Mouse (Mus musculus) CH12.LX (cell line): ENCODE data around the gene Hist1h2ag.

Source experiments
- BHLHE40 ChIP-seq: IDR thresholded peaks from 2 replicates; pipeline ENCODE4 v1.6.1; 2011; ENCODE audit warnings: mild to moderate bottlenecking, low read depth, low read length, improper control_type of control experiment
- CTCF ChIP-seq, 2 experiments: IDR thresholded peaks in 1 of 2; conservative IDR thresholded peaks in 1 of 2; 2 replicates each; pipeline ENCODE4 v1.5.1; 2011 to 2012; ENCODE audit warnings: low read depth in 2 of 2, low read length in 2 of 2, improper control_type of control experiment in 1 of 2, inconsistent platforms in 1 of 2, mild to moderate bottlenecking in 1 of 2, moderate library complexity in 1 of 2
- ELF1 ChIP-seq: IDR thresholded peaks from 2 replicates; pipeline ENCODE4 v1.6.1; 2014; ENCODE audit warnings: low read depth, mild to moderate bottlenecking, inconsistent platforms, low read length, improper control_type of control experiment
- IRF4 ChIP-seq: IDR thresholded peaks from 2 replicates; pipeline ENCODE4 v1.6.1; 2014; ENCODE audit warnings: low read depth, mild to moderate bottlenecking, inconsistent platforms, low read length, improper control_type of control experiment
- MAFK ChIP-seq: IDR thresholded peaks from 2 replicates; pipeline ENCODE4 v1.6.1; 2011; ENCODE audit warnings: low read length, improper control_type of control experiment; ENCODE audit not compliant: insufficient replicate concordance
- NELFE ChIP-seq: IDR thresholded peaks from 2 replicates; pipeline ENCODE4 v1.6.1; 2011; ENCODE audit warnings: low read depth, low read length, improper control_type of control experiment
- POLR2A ChIP-seq: IDR thresholded peaks from 2 replicates; pipeline ENCODE4 v1.6.1; 2011; ENCODE audit warnings: low read depth, mild to moderate bottlenecking, improper control_type of control experiment, low read length
- UBTF ChIP-seq: IDR thresholded peaks from 2 replicates; pipeline ENCODE4 v1.6.1; 2012; ENCODE audit warnings: low read depth, mild to moderate bottlenecking, inconsistent platforms, low read length, improper control_type of control experiment, moderate library complexity
- USF2 ChIP-seq: conservative IDR thresholded peaks from 2 replicates; pipeline ENCODE4 v1.6.1; 2011; ENCODE audit warnings: low read depth, low read length, improper control_type of control experiment
- ZNF384 ChIP-seq: IDR thresholded peaks from 2 replicates; pipeline ENCODE4 v1.6.1; 2012; ENCODE audit warnings: low read depth, low read length, improper control_type of control experiment, inconsistent platforms

DNA sequence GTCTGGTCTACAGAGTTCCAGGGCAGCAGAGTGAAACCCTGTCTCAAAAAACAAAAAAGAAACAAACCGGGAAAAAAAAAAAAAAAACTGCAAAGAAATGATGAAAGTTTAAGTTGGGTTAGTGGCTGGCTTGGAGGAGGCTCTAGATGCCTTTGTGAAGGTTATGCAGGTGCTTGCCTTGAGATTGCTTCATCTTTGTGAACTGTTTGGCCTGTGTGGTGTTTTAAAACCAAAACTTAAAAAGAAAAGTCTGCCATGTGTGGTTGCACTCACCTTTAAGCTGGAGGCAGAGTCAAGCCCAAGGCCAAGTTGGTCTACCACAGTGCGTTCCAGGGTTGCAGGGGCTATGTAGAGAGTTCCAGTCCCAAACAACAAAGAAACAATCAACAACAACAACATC lies 6.3 kb upstream of the Hist1h2ag start:
- no peak for TF ChIP-seq ELF1
- TF ChIP-seq CTCF (conservative IDR thresholded peaks at IDR 0.05 in 1 of 2, IDR thresholded peaks at IDR 0.05 in 1 of 2; ENCODE audit: low read depth in 2 of 2, low read length in 2 of 2) = no peak
- TF ChIP-seq BHLHE40 = no peak
- TF ChIP-seq ZNF384 = no peak
- no peak for TF ChIP-seq UBTF
- TF ChIP-seq NELFE = no peak
- TF ChIP-seq MAFK = no peak
- TF ChIP-seq POLR2A = no peak
- TF ChIP-seq IRF4 = no peak
- TF ChIP-seq USF2 = no peak
